Mouse (Mus musculus): Measurements from ENCODE around the gene Agbl5. TPM values are rescaled to one million over a fixed set of nuclear protein-coding genes. Genes with fewer than 3 reads are reported as not detected.

Agbl5 gene
- polyA plus RNA-seq, 1 experiment: 5.2 TPM

GRCm38 (mm10) chr5:30908426-30909299, 20.2 kb downstream of the Agbl5 start:
- peaks cover 25% of the 10 kb centered on the region for H3K36me3 ChIP-seq (ENCODE audit: control insufficient read depth, insufficient read depth)
- TF ChIP-seq MYOG (IDR thresholded peaks at IDR 0.05; ENCODE audit: control insufficient read depth, extremely low read depth, insufficient read length) (no peak), FOSL1 (IDR thresholded peaks at IDR 0.05; ENCODE audit: insufficient read depth, low read length, poor library complexity, severe bottlenecking) (no peak), MAX (IDR thresholded peaks at IDR 0.05) (no peak), MYOD1 (IDR thresholded peaks at IDR 0.05; ENCODE audit: control insufficient read depth, insufficient read length, low read depth) (no peak), CTCF (IDR thresholded peaks at IDR 0.05; ENCODE audit: control insufficient read depth, insufficient read depth, insufficient read length) (no peak), USF1 (IDR thresholded peaks at IDR 0.05; ENCODE audit: low read depth) (no peak), CEBPB (IDR thresholded peaks at IDR 0.05; ENCODE audit: low read depth) (no peak)
- peaks cover 39% of the 10 kb centered on the region for H3K79me2 ChIP-seq (ENCODE audit: control insufficient read depth, insufficient read depth)
- no peaks in the 10 kb centered on the region for H3K27me3 ChIP-seq (ENCODE audit: control insufficient read depth, insufficient read depth, insufficient read length)
- H3K79me3 ChIP-seq (ENCODE audit: low read depth): peaks cover 26% of the 10 kb centered on the region
- peak overlapping the region; percentile 54 for H3ac ChIP-seq (ENCODE audit: control insufficient read depth, insufficient read length, low read depth)
- H3K4me3 ChIP-seq (ENCODE audit: insufficient read depth, poor library complexity, severe bottlenecking): no peak overlapping the region

GRCm38 (mm10) chr5:30909300-30909659, 20.8 kb downstream of the Agbl5 start:
- Histone ChIP-seq H3K79me2 (ENCODE audit: control insufficient read depth, insufficient read depth) (peaks cover 39% of the 10 kb centered on the region), H3K27me3 (ENCODE audit: control insufficient read depth, insufficient read depth, insufficient read length) (no peaks in the 10 kb centered on the region), H3K4me3 (ENCODE audit: insufficient read depth, poor library complexity, severe bottlenecking) (no peak overlapping the region), H3K36me3 (ENCODE audit: control insufficient read depth, insufficient read depth) (peaks cover 19% of the 10 kb centered on the region), H3ac (ENCODE audit: control insufficient read depth, insufficient read length, low read depth) (no peak overlapping the region), H3K79me3 (ENCODE audit: low read depth) (peaks cover 23% of the 10 kb centered on the region)
- TF ChIP-seq CEBPB (IDR thresholded peaks at IDR 0.05; ENCODE audit: low read depth) (no peak), USF1 (IDR thresholded peaks at IDR 0.05; ENCODE audit: low read depth) (no peak), CTCF (IDR thresholded peaks at IDR 0.05; ENCODE audit: control insufficient read depth, insufficient read depth, insufficient read length) (no peak), MYOD1 (IDR thresholded peaks at IDR 0.05; ENCODE audit: control insufficient read depth, insufficient read length, low read depth) (no peak), MYOG (IDR thresholded peaks at IDR 0.05; ENCODE audit: control insufficient read depth, extremely low read depth, insufficient read length) (no peak), FOSL1 (IDR thresholded peaks at IDR 0.05; ENCODE audit: insufficient read depth, low read length, poor library complexity, severe bottlenecking) (no peak), MAX (IDR thresholded peaks at IDR 0.05) (no peak)

- no peak overlapping the region for H3ac ChIP-seq (ENCODE audit: control insufficient read depth, insufficient read length, low read depth)
- H3K36me3 ChIP-seq (ENCODE audit: control insufficient read depth, insufficient read depth): peaks cover 13% of the 10 kb centered on the region
- H3K79me2 ChIP-seq (ENCODE audit: control insufficient read depth, insufficient read depth): peaks cover 39% of the 10 kb centered on the region
- H3K4me3 ChIP-seq (ENCODE audit: insufficient read depth, poor library complexity, severe bottlenecking): no peak overlapping the region
- H3K27me3 ChIP-seq (ENCODE audit: control insufficient read depth, insufficient read depth, insufficient read length): no peaks in the 10 kb centered on the region
- no peak for TF ChIP-seq CTCF (IDR thresholded peaks at IDR 0.05; ENCODE audit: control insufficient read depth, insufficient read depth, insufficient read length)
- no peak for TF ChIP-seq USF1 (IDR thresholded peaks at IDR 0.05; ENCODE audit: low read depth)
- no peak for TF ChIP-seq MYOD1 (IDR thresholded peaks at IDR 0.05; ENCODE audit: control insufficient read depth, insufficient read length, low read depth)
- no peak for TF ChIP-seq MYOG (IDR thresholded peaks at IDR 0.05; ENCODE audit: control insufficient read depth, extremely low read depth, insufficient read length)
- TF ChIP-seq FOSL1 (IDR thresholded peaks at IDR 0.05; ENCODE audit: insufficient read depth, low read length, poor library complexity, severe bottlenecking): no peak
- no peak for TF ChIP-seq CEBPB (IDR thresholded peaks at IDR 0.05; ENCODE audit: low read depth)
- TF ChIP-seq MAX (IDR thresholded peaks at IDR 0.05): no peak
- peaks cover 23% of the 10 kb centered on the region for H3K79me3 ChIP-seq (ENCODE audit: low read depth)
These were observed 21.4 kb downstream of the Agbl5 start for GRCm38 (mm10) chr5:30909863-30910262.

GRCm38 (mm10) chr5:30910481-30910880, 22.0 kb downstream of the Agbl5 start:
- no peaks in the 10 kb centered on the region for H3K27me3 ChIP-seq (ENCODE audit: control insufficient read depth, insufficient read depth, insufficient read length)
- H3K79me2 ChIP-seq (ENCODE audit: control insufficient read depth, insufficient read depth): peaks cover 36% of the 10 kb centered on the region
- TF ChIP-seq MYOG (IDR thresholded peaks at IDR 0.05; ENCODE audit: control insufficient read depth, extremely low read depth, insufficient read length) (no peak), MYOD1 (IDR thresholded peaks at IDR 0.05; ENCODE audit: control insufficient read depth, insufficient read length, low read depth) (no peak), CTCF (IDR thresholded peaks at IDR 0.05; ENCODE audit: control insufficient read depth, insufficient read depth, insufficient read length) (no peak), FOSL1 (IDR thresholded peaks at IDR 0.05; ENCODE audit: insufficient read depth, low read length, poor library complexity, severe bottlenecking) (no peak), CEBPB (IDR thresholded peaks at IDR 0.05; ENCODE audit: low read depth) (peak; percentile 54), MAX (IDR thresholded peaks at IDR 0.05) (no peak)
- H3K79me3 ChIP-seq (ENCODE audit: low read depth): peaks cover 18% of the 10 kb centered on the region
- H3K4me3 ChIP-seq (ENCODE audit: insufficient read depth, poor library complexity, severe bottlenecking): no peak overlapping the region
- H3K36me3 ChIP-seq (ENCODE audit: control insufficient read depth, insufficient read depth): peaks cover 7% of the 10 kb centered on the region
- no peak overlapping the region for H3ac ChIP-seq (ENCODE audit: control insufficient read depth, insufficient read length, low read depth)

GRCm38 (mm10) chr5:30912156-30912555, 23.7 kb downstream of the Agbl5 start:
- Histone ChIP-seq H3K4me3 (ENCODE audit: insufficient read depth, poor library complexity, severe bottlenecking) (no peak overlapping the region), H3ac (ENCODE audit: control insufficient read depth, insufficient read length, low read depth) (no peak overlapping the region), H3K36me3 (ENCODE audit: control insufficient read depth, insufficient read depth) (no peaks in the 10 kb centered on the region), H3K79me3 (ENCODE audit: low read depth) (peaks cover 2% of the 10 kb centered on the region), H3K27me3 (ENCODE audit: control insufficient read depth, insufficient read depth, insufficient read length) (no peaks in the 10 kb centered on the region), H3K79me2 (ENCODE audit: control insufficient read depth, insufficient read depth) (peaks cover 19% of the 10 kb centered on the region)
- TF ChIP-seq FOSL1 (IDR thresholded peaks at IDR 0.05; ENCODE audit: insufficient read depth, low read length, poor library complexity, severe bottlenecking) (no peak), CEBPB (IDR thresholded peaks at IDR 0.05; ENCODE audit: low read depth) (no peak), MYOD1 (IDR thresholded peaks at IDR 0.05; ENCODE audit: control insufficient read depth, insufficient read length, low read depth) (no peak), USF1 (IDR thresholded peaks at IDR 0.05; ENCODE audit: low read depth) (no peak), CTCF (IDR thresholded peaks at IDR 0.05; ENCODE audit: control insufficient read depth, insufficient read depth, insufficient read length) (no peak), MYOG (IDR thresholded peaks at IDR 0.05; ENCODE audit: control insufficient read depth, extremely low read depth, insufficient read length) (no peak)
